Mouse (Mus musculus) cortical plate, adult 2 months (tissue): ENCODE measurements at regions not wholly inside any gene's neighbourhood (a gene's known extent, or its start where the extent isn't known, plus 50 kb on each side); places are given as distances from the start of the nearest gene placed in this dataset.

Experiments
- CTCF ChIP-seq: fragments of 200-500 bp; IDR thresholded peaks from 2 replicates; pipeline ENCODE4 v1.5.1; 2011; ENCODE audit warnings: mild to moderate bottlenecking, control low read depth, low read length; ENCODE audit not compliant: insufficient read depth; ENCODE audit errors: extremely low read depth
- POLR2A ChIP-seq: fragments of 200-500 bp; IDR thresholded peaks from 2 replicates; pipeline ENCODE4 v1.6.1; 2011; ENCODE audit warnings: mild to moderate bottlenecking, low read length, control low read depth; ENCODE audit not compliant: insufficient read depth; ENCODE audit errors: extremely low read depth

GRCm38 (mm10) chr2:51531106-51531839 lies 96.0 kb upstream of the Tas2r134 start:
- TF ChIP-seq CTCF (no peak), POLR2A (no peak)
